Mouse (Mus musculus) lung, adult 2 months (tissue): ENCODE measurements around the gene Apoc1. TPM values are rescaled to one million over a fixed set of nuclear protein-coding genes. Genes with fewer than 3 reads are reported as not detected.
"Not testable (repeated sequence)": the region's sequence is repeated elsewhere in the genome, so short reads cannot be mapped to it uniquely, and the experiment has no call there.

Source experiments
- DNase-seq: peaks from one replicate; pipeline ENCODE4 v3.0.0; 2022
- H3K4me1 ChIP-seq: fragments of 200-500 bp; 2 replicates; pipeline ENCODE4 v1.6.1; 2011; ENCODE audit warnings: low read length; ENCODE audit not compliant: control insufficient read depth, insufficient read depth
- H3K4me3 ChIP-seq: fragments of 200-500 bp; replicated peaks from 2 replicates; pipeline ENCODE3; 2011; ENCODE audit warnings: low read depth, mild to moderate bottlenecking, control low read depth, low read length; ENCODE audit errors: extremely low read depth
- CTCF ChIP-seq: fragments of 200-500 bp; IDR thresholded peaks from 2 replicates; pipeline ENCODE4 v1.5.1; 2011; ENCODE audit warnings: mild to moderate bottlenecking, low read length, control low read depth; ENCODE audit not compliant: insufficient read depth
- POLR2A ChIP-seq: fragments of 200-500 bp; IDR thresholded peaks from 2 replicates; pipeline ENCODE4 v1.6.1; 2011; ENCODE audit warnings: low read depth, mild to moderate bottlenecking, control low read depth, low read length, borderline replicate concordance; ENCODE audit errors: extremely low read depth
- WGBS: fragments of 180-500 bp; shearing (Covaris S2); methylation state at CpG from one replicate; pipeline ENCODE4 v1.1.7; 2018; 5-methylcytosine and 5-hydroxymethylcytosine counted together
- polyA plus RNA-seq: library from polyadenylated mRNA; depleted of rRNA; stranded (reverse); fragments of >200 nt; gene quantifications from 2 replicates; pipeline ENCODE4 v1.2.3, GENCODE M21; 2012

The Apoc1 gene
- polyA plus RNA-seq, 1 experiment = 29.2 TPM

DNA sequence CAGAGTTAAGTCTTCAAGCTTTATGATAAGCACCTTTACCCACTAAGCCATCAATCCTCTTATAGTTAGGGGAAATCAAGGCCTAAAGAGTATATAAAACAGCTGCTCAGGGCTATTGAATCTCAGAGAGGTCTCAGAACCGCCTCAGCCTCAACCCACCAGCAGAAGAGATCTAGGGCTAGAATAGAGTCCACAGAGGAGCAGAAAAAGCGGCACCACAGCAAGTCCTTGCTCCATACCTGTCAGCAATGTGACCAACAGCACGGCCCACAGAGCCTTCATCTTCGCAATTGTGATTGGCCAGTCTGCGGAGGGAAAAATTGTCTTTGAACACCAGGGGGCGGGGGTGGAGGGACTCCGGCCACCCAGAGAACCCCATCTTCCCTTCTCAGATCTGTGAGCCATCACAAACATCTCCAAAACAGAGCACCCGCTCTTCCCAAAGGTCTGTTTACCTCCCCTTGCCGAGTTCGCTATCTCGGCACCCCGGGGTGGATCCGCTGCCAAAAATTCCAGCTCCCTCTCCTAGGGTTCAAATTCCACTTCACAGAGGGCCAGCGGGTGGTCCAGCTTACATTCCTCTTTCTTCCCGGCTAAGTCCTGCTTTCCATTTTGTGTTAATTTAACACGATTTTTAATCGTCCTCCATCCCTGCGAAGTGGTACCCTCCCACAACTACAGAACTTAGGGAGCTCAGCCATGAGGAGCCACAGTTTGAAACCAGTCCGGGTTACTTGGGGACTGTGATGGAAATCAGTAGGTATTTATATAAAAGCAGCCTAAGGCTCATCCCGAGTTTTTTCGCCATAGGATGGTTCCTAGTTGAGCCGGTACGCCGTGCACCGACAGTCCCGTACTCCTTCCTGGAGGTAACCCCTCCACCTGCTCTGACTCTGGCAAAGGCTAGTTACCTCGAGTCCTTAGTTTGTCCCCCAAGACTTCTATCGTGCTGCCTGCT, 5.8 kb upstream of the Apoc1 start:
- no peak for DNase-seq
- peak overlapping the region; percentile 51 for H3K4me3 ChIP-seq
- TF ChIP-seq POLR2A (no peak), CTCF (peak; percentile 13; the same call in 1 of the 2 replicates)
- 8% methylated on average over 28 of the region's 28 CpGs for WGBS
- peaks cover 15% of the 10 kb centered on the region for H3K4me1 ChIP-seq

DNA sequence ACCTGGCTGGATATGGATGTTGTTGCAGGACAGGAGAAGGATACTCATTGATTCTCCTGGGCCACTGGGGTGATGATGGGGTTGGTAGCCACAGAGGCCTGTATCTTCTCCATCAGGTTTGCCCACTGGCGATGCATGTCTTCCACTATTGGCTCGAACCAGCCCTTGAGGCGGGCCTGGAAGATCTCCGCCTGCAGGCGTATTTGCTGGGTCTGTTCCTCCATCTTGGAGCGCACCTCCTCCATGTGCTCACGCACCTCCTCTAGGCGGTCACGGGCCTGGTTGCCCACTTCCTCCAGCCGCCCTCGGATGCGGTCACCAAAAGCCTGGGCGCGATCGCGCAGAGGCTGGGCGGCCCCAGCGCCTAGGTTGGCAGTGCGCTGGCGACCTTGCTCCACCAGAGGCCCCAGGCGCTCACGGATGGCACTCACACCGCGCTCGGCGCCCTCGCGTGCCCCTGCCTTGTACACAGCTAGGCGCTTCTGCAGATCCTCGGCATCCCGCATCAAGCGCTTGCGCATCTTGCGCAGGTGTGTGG, 3.9 kb upstream of the Apoc1 start:
- Histone ChIP-seq H3K4me1 (peaks cover 17% of the 10 kb centered on the region), H3K4me3 (no peak overlapping the region)
- 97% methylated on average over 34 of the region's 34 CpGs for WGBS
- TF ChIP-seq CTCF = no peak
- no peak for TF ChIP-seq POLR2A
- DNase-seq = no peak

DNA sequence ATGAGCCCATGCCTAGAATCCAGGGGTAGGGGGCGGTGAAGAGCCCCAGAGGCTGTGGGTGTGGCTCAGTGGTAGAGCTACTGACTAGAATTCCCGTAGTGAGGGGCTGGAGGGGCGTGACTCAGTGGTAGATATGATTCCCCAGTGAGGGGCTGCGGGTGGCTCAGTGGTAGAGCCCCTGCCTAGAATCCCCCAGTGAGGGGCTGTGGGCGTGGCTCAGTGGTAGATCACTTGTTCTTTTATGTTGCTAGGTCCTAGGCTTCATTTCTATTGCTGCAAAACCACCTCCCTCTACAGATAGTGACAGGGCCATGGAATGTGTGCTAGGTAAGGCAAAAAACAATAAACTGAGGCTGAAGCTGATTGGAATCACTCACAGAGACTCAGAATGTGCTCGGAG, 3.4 kb upstream of the Apoc1 start:
- H3K4me1 ChIP-seq = peaks cover 16% of the 10 kb centered on the region
- 90% methylated on average over 6 of the region's 6 CpGs for WGBS
- no peak overlapping the region for H3K4me3 ChIP-seq
- TF ChIP-seq POLR2A (no peak), CTCF (no peak)
- no peak for DNase-seq

DNA sequence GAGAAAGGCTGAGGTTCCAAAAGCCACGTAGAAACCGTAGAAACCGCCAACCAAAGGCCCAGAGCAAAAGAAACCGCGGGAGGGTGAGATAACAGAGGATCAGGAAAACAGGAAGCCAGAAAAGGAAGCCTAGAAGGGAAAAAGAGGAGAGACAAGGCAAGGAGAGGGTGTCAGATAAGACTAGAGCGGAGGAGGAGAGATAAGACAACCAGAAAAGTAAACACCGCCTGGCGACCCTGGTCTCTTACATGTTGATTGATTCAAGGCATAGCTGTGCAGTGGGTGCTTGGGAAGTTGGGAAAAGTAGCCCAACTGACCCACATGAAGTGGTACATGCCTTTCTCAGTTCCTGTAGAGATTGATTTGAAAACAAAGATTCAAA, 2.7 kb upstream of the Apoc1 start:
- no peak for TF ChIP-seq CTCF
- TF ChIP-seq POLR2A = no peak
- H3K4me3 ChIP-seq = no peak overlapping the region
- peaks cover 10% of the 10 kb centered on the region for H3K4me1 ChIP-seq
- DNase-seq = no peak
- 22% methylated on average over 8 of the region's 8 CpGs for WGBS

DNA sequence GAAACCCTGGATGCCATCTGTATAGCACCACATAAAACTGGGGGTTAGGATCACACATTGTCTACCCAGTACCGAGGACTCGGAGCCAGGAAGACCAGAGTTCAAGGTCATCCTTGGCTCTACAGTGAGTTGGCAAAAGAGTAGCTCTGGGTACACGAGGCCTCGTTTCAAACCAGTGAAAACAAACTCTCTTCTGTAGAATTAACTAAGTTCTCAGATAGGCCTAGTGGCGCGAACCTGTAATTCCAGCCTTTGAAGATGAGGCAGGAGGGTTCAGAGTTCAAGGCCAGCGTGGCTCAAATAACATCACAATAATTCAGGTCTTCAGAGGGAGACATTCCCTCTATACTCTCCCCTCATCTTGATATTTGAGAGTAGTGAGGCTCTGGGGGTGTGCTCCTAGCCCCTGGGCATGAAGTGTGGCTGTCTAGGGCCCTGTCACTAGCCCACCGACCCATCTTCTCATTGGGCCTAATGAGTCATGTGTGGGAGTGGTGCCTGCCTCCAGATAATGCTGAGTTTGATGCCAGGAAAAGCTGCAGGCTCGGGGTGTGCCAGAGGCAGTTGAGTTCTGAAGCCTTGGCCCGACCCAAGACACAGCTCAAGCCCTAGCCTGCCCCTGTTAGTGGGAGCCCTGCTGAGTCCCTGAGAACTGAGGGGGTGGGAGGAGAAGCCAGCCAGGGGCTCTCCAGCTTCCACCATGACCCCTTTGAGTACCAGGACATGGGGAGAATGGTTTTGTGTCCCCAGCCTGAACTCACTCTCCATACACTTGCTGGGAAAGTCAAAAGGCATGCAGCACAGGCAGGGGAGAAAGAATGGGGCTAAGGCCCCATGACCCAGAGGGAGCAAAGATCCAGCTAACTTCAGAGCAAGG, 2.1 kb upstream of the Apoc1 start:
- TF ChIP-seq POLR2A (no peak), CTCF (no peak)
- 73% methylated on average over 10 of the region's 10 CpGs for WGBS
- no peak for DNase-seq
- H3K4me3 ChIP-seq = no peak overlapping the region
- peaks cover 10% of the 10 kb centered on the region for H3K4me1 ChIP-seq

DNA sequence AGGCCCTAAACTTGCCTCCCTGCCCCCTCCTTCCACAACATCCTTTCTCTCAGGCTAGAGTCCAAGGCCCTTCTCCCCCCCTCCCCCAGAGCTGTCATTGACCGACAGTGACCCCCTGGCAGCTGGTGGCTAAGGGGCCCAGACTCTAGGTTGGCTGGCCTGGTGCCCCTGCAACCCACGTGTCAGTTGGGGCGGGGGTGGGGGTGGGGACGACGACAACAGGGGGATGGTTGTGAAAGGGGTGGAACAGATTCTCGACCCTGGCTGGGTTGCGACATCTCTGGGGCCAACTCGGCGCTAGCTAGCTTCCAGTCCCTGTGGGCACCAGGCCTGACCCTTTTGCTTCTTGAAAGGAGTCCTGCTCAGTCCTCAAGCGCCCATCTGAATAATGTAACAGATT, 961 bp upstream of the Apoc1 start:
- peaks cover 5% of the 10 kb centered on the region for H3K4me1 ChIP-seq
- 27% methylated on average over 10 of the region's 10 CpGs for WGBS
- peak; percentile 46 for DNase-seq
- H3K4me3 ChIP-seq = no peak overlapping the region
- no peak; the same call in 1 of the 2 replicates for TF ChIP-seq POLR2A
- TF ChIP-seq CTCF = no peak

DNA sequence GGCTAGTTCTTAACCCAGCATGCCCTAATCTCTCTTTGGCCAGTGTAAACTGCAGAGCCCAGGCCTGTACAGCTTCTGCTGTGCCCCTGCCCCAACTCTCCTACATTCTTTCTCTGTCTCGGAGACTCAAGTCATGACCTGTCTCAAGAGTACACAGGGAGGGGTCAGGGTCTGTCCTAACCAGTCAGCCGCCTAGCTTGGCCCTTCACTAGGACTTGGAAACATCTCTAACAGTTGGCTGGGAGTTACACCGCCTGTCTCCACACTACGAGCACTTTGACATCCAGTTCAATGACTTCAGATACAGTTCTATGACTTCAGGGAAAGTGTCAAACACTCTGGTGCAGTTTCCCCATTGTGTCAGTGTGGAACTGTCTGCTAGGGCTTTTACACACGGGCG, 1.0 kb downstream of the Apoc1 start:
- no peak for TF ChIP-seq POLR2A
- no peak for TF ChIP-seq CTCF
- peaks cover 5% of the 10 kb centered on the region for H3K4me1 ChIP-seq
- no peak overlapping the region for H3K4me3 ChIP-seq
- DNase-seq = no peak
- 64% methylated on average over 6 of the region's 6 CpGs for WGBS

DNA sequence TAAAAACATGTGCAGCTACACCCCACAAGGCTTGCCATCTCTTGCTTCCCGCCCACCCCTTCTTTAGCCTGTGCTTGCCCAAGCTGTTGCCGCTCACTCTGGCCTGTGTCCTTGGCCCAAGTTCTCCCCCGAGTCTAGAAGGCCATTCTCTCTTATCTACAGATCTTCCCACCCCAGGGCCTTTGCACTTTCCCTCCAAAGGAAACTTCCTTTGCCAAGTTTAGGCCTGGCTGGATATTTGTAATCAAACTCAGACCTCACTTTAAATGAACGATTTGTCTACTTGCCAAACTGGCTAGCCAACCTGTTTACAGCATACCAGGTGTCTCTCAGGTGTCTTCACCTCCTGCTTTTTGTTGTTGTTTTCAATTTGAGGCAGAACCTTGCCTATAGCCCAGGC, 1.6 kb downstream of the Apoc1 start:
- Histone ChIP-seq H3K4me3 (no peak overlapping the region), H3K4me1 (peaks cover 5% of the 10 kb centered on the region)
- 58% methylated on average over 4 of the region's 4 CpGs for WGBS
- DNase-seq = no peak
- TF ChIP-seq POLR2A (no peak), CTCF (no peak)

DNA sequence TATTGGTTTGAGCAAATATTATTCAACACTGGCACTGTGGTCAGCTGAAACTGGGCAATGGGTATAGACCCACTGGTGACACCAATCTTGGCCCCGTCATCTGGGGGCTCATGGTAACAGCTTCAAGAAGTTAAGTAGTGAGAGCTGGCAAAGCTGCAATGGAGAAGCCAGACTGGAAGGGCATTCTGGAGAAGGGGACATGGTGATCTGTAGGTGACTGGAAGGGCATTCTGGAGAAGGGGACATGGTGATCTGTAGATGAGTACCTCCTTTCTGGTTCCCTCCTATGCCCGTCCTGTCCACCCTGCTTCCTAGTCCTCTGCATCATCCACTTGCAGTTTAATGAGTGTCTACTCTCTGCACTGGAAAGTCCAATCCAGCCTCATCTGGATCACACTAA, 3.8 kb downstream of the Apoc1 start:
- no peak for TF ChIP-seq POLR2A
- no peak for TF ChIP-seq CTCF
- 94% methylated on average over 2 of the region's 2 CpGs for WGBS
- DNase-seq = no peak
- H3K4me1 ChIP-seq = peaks cover 2% of the 10 kb centered on the region
- H3K4me3 ChIP-seq = no peak overlapping the region

DNA sequence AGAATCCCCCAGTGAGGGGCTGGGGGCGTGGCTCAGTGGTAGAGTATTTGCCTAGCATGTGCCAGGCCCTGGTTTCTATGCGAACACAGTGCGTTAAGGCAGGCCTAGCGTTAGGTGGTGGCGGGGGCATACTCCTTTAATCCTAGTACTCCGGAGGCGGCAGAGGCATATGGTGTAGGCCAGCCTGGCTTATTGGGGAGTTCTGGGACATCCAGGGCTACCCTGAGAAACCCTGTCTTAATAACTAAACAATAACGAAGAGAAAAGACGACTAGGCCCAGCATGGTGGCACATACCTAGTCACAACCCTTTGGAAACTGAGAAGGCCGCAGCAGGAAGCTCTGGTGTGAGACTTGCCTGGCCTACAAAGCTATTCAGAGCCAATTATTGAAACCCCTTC, 4.4 kb downstream of the Apoc1 start:
- TF ChIP-seq CTCF = no peak
- no peak for DNase-seq

DNA sequence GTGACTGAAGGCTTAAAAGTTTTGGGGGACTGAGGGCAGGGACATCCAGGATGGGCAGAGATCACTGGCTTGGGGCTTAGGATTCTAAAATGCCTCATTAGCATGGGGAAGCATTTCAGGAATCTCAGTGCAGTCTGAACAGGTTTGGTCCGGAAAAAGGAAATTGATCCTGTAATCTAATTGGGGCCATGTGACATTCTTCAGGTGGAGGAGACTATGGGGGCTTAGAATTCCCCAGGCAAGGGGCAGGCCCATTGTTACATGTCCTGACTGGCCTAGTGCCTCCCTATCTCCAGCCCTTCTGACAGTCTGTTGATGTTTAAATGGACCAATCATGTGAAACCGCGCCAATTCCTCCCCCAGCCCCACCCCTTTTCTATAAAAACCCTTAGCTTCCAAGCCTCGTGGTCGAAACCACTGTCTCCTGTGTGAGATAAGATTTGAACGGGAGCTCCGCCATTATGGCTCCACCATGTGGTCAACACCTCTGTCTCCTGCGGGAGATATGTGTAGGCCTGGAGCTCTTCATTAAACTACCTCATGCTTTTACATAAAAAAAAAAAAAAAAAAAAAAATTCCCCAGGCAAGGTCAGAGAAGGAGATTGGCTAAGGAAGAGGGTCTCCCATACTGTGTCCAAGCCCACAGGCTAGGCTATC, 5.4 kb downstream of the Apoc1 start:
- not testable (repeated sequence) for H3K4me3 ChIP-seq, H3K4me1 ChIP-seq, DNase-seq
- WGBS = 58% methylated on average over 8 of the region's 8 CpGs

More for the DNA sequence above, 4.4 kb downstream of the Apoc1 start:
- WGBS = 89% methylated on average over 10 of the region's 10 CpGs
- Histone ChIP-seq H3K4me3 (no peak overlapping the region), H3K4me1 (peaks cover 2% of the 10 kb centered on the region)
